Mouse (Mus musculus): ENCODE results near the gene Akap2.
A peak's percentile ranks its signal among the peaks of the same experiment; 100 is the strongest.

Akap2 gene

DNA sequence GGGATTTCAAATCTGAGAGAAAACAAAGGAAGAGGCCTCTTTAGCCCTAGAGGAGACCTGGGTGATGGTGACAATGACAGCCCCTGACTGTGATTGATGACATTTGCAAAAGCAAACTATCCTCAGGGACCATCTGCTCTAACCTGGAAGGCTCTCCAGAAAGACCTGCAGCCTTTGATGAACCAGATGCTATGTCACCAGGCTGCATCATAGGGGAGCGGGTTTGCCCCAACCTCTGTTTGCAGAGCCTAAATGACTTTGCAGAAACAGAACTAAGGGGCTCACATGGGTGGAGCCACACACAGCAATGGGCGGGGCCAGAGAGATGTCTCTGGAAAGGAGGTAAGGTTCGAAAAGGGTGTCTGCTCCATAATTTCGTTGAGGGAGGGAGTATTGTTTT lies 115.6 kb downstream of the Akap2 start:
- no peak for DNase-seq (ENCODE audit: low spot score in 2 of 2)

DNA sequence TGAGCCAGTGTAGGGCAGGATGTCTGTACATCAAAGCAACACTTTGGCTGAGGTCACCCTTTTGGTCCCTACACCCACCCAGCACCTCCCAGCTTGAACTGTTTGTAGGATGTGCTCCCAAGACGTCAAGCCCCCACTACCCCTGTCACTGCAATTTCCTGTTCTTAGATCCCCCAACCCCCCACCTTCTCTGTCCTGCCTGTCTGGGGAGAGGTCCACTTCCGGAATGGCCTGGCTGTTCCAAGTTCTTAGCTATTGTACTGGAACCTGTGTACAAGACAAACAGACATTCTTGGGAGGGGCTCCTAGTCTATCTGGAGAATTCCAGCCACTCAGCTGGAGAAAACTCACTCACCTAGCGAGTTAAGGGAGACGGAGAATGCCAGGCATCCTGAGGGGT lies 116.7 kb downstream of the Akap2 start:
- DNase-seq (ENCODE audit: low spot score in 2 of 2), result no peak

DNA sequence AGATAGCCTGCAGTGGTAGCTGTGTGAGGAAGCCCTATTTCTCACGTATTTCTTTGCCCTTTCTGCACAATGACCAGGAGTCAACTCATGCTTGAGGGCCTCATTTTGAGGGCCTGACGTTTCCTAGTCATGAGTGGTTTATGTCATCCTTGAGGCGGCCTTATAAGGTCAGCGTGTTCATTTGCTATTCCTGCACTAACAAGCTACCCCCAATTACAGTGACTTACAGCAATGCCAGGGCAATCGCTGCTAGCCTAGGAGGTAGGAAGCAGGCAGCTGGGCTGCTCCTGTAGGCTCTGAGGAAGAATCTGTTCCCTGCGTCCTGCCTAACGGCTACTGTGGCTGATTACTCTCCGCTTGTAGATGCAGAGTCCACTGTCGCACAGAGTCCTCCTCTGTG lies 119.6 kb downstream of the Akap2 start:
- no peak for DNase-seq (ENCODE audit: low spot score in 2 of 2)

GRCm38 (mm10) chr4:57839343-57839742 lies 121.9 kb downstream of the Akap2 start:
- no peak for DNase-seq (ENCODE audit: low spot score in 2 of 2)

DNA sequence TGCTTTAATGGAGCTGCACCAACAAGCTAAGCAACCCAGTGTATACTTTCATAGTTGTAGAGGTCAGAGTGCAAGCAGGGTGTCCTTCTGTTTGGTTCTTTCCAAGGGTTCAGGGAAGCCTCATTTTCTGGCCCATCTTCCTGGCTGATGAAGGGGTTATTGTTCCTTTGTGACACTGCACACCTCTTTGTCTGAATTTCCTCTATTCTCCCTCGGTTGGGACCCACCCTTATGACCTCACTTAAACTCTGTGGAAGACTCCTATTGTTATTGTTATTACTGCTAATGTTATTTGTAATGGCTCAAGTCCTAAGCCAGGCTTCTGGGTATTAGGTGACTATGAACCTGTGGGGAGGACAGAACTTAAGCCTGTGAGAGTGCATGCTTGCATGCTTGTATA lies 124.5 kb downstream of the Akap2 start:
- DNase-seq (ENCODE audit: low spot score in 2 of 2), result no peak

- DNase-seq (ENCODE audit: low spot score in 2 of 2), result no peak
Observed at GRCm38 (mm10) chr4:57842472-57843305, 125.2 kb downstream of the Akap2 start.

GRCm38 (mm10) chr4:57845031-57845431 lies 127.6 kb downstream of the Akap2 start:
- peak; percentile 29 to 43 for DNase-seq (ENCODE audit: low spot score in 2 of 2)

DNA sequence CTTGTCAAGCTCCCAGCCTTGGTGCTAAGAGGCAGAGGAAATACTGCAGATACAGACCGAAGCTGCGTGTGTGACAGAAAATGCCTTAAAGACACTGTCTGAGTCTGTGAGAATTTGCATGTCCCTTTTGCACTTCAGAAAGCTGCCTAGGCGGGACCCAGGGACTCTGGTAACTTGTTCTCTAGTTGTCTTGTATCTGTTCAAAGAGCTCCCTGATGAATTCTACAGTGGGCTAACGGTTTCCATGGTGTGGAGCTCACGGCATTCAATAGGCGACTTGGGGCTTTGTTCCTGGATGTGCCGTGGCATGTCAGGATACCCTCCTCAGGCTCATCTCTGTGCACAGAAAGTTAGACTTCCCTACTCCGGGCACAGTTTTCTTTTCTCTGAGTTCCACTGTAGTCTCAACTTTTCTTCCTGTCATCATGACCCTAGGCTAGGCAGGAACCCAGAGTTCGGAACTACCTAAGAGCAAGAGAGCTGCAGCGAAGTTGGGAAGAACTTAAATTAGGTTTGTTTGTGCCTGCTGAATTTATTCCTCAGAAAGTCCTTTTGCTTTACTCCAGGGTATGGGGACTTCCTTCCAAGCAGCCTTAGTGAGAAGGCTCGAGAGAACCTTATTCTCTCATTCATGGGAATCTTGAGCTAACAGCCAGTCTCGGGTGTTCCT lies 128.2 kb downstream of the Akap2 start:
- DNase-seq (ENCODE audit: low spot score in 2 of 2), result no peak

- DNase-seq (ENCODE audit: low spot score in 2 of 2), result no peak
Observed at GRCm38 (mm10) chr4:57846381-57846990, 129.0 kb downstream of the Akap2 start.

- no peak for DNase-seq (ENCODE audit: low spot score in 2 of 2)
Observed at GRCm38 (mm10) chr4:57846991-57847422, 129.6 kb downstream of the Akap2 start.

- DNase-seq (ENCODE audit: low spot score in 2 of 2), result no peak
Observed at GRCm38 (mm10) chr4:57847676-57848075, 130.2 kb downstream of the Akap2 start.

DNA sequence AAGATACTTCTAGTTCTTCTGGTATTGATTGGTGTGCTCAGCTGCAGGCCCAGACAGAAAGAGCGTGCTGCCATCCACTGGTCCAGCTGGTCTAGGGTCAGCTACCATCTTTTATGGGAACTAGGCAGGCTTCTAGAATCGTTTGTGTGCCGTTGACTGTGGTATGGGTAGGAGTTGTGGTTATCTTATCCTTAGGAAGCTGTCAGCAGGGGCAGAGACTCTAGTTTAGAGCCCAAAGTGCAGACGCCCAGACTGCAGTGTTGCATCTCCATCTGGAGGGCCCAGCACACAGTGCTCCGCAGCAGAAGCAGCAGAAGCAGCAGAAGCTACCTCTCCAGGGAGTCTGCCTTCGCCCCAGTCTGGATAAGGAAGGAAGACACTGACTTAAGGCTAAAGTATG lies 132.0 kb downstream of the Akap2 start:
- DNase-seq (ENCODE audit: low spot score in 2 of 2), result no peak

DNA sequence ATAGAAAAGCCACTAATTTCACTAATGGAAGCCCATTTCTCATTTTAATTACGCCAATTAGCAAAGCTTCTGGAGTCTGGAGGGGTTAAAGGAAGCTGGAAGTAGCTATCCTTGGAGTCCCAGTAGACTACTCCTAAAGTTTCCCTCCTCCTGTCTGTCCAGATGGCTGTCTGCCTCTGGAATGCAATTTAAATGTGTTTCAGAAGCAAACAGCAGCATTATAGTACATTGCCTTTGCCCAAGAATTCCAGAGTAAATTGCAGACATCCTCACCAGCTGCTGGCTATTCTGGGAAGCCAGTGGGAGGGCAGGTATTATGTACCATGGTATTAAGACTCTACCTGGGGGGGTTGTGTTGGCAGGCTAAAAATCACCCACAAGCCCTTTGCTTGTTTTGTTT lies 134.3 kb downstream of the Akap2 start:
- no peak for DNase-seq (ENCODE audit: low spot score in 2 of 2)

- DNase-seq (ENCODE audit: low spot score in 2 of 2), result no peak
Observed at GRCm38 (mm10) chr4:57852461-57853040, 135.1 kb downstream of the Akap2 start.

DNA sequence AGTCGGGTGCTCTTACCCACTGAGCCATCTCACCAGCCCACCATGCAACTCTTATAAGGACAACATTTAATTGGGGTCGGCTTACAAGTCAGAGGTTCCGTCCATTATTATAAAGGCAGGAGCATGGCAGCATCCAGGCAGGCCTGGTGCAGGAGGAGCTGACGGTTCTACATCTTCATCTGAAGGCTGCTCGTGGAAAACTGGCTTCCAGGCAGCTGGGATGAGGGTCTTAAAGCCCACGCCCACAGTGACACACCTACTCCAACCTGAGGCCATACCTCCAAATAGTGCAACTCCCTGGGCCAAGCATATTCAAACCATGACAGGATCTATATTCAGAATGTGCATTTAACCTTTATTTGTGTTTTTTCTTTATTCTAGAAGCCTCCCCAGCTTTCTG lies 136.7 kb downstream of the Akap2 start:
- no peak for DNase-seq (ENCODE audit: low spot score in 2 of 2)

GRCm38 (mm10) chr4:57855281-57855941 lies 138.0 kb downstream of the Akap2 start:
- no peak for DNase-seq (ENCODE audit: low spot score in 2 of 2)

DNA sequence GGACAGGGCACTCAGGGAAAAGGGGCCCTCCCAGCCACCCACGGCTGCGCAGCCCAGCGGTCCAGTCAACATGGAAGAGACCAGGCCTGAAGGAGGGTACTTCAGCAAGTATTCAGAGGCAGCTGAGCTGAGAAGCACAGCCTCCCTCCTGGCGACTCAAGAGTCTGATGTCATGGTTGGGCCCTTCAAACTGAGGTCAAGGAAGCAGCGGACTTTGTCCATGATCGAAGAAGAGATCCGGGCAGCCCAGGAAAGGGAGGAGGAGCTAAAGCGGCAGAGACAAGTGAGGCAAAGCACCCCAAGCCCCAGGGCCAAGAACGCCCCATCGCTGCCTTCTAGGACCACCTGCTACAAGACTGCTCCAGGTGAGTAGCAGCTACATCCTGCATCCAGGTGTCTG lies 139.2 kb downstream of the Akap2 start:
- DNase-seq (ENCODE audit: low spot score in 2 of 2), result no peak

DNA sequence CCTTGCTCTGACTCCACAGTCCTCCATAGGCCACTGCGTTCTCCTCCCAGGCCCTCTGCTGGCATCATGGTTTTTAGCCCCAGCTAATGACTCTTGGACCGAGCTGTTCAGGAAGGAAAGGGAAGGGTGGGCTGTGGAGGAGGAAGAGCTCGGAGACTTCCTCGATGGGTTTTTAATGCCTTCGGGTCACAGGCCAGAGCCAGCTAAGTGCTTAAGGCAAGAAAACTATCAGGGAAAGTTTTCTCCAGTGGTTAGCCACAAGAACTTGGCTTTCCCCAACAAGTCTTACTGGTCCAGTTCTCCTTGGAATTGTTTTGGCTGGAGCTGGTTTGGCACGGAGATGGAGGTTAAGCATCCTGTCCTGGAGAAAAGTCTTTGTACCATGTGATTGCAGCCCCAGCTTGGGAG lies 142.8 kb downstream of the Akap2 start:
- no peak for DNase-seq (ENCODE audit: low spot score in 2 of 2)

GRCm38 (mm10) chr4:57861166-57861565 lies 143.7 kb downstream of the Akap2 start:
- no peak for DNase-seq (ENCODE audit: low spot score in 2 of 2)

GRCm38 (mm10) chr4:57861856-57862255 lies 144.4 kb downstream of the Akap2 start:
- DNase-seq (ENCODE audit: low spot score in 2 of 2), result no peak

- no peak for DNase-seq (ENCODE audit: low spot score in 2 of 2)
Observed at GRCm38 (mm10) chr4:57862269-57862986, 145.0 kb downstream of the Akap2 start.
